Mouse (Mus musculus) lung, postnatal 10 days (tissue): ENCODE results near the gene 1500009L16Rik.

ENCODE experiments used
- DNase-seq: peaks from one replicate; pipeline ENCODE4 v3.0.0; 2021

The 1500009L16Rik gene

GRCm38 (mm10) chr10:83763891-83764290 lies 41.2 kb downstream of the 1500009L16Rik start:
- DNase-seq, result no peak

- no peak for DNase-seq
Observed at GRCm38 (mm10) chr10:83766882-83767281, 44.2 kb downstream of the 1500009L16Rik start.

- peak; percentile 85 for DNase-seq
Observed at GRCm38 (mm10) chr10:83776272-83776878, 53.7 kb downstream of the 1500009L16Rik start.

GRCm38 (mm10) chr10:83777253-83777652 lies 54.6 kb downstream of the 1500009L16Rik start:
- no peak for DNase-seq

- DNase-seq, result no peak
Observed at GRCm38 (mm10) chr10:83781854-83782253, 59.2 kb downstream of the 1500009L16Rik start.

- DNase-seq, result no peak
Observed at GRCm38 (mm10) chr10:83782371-83783120, 59.9 kb downstream of the 1500009L16Rik start.

- DNase-seq, result peak; percentile 45
Observed at GRCm38 (mm10) chr10:83785003-83785402, 62.3 kb downstream of the 1500009L16Rik start.

- DNase-seq, result no peak
Observed at GRCm38 (mm10) chr10:83785627-83786392, 63.1 kb downstream of the 1500009L16Rik start.

GRCm38 (mm10) chr10:83795088-83795487 lies 72.4 kb downstream of the 1500009L16Rik start:
- DNase-seq, result peak; percentile 62

- DNase-seq, result no peak
Observed at GRCm38 (mm10) chr10:83795500-83795899, 72.8 kb downstream of the 1500009L16Rik start.

- peak; percentile 73 for DNase-seq
Observed at GRCm38 (mm10) chr10:83804021-83804420, 81.4 kb downstream of the 1500009L16Rik start.

GRCm38 (mm10) chr10:83805201-83805718 lies 82.6 kb downstream of the 1500009L16Rik start:
- peak; percentile 86 for DNase-seq

GRCm38 (mm10) chr10:83807251-83807650 lies 84.6 kb downstream of the 1500009L16Rik start:
- no peak for DNase-seq
